Mouse (Mus musculus): Measurements from ENCODE around the gene Celf5. TPM values are rescaled to one million over a fixed set of nuclear protein-coding genes. Genes with fewer than 3 reads are reported as not detected.

The Celf5 gene
- polyA plus RNA-seq, 1 experiment from 2014 or later = 0.15 TPM

DNA sequence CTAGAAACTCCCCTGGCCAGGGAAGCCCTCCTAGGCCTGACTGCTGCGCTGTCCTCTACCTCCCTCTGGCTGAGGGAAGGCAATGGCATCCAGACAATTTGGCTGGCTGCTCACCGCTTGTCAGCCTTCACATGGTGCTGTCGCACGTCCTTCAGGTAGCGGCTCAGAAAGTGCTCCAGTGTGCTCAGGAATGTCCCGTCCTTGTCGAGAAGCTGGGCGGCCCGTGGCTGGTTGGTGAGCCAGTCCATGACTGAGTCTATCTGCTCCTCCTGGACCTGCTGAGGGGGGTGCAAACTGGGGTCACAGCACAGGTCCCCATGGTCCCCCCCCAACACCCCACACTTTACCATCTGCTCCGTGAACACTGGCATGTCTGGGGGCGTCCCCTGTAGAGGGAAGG is 5.6 kb upstream of the Celf5 start:
- Histone ChIP-seq H3K9ac (no peak overlapping the region), H3K36me3 (peaks cover 71% of the 10 kb centered on the region), H3K4me1 (replicated peaks) (no peaks in the 10 kb centered on the region), H3K4me3 (replicated peaks) (no peak overlapping the region), H3K27me3 (no peaks in the 10 kb centered on the region), H3K27ac (no peak overlapping the region), H3K4me2 (no peak overlapping the region), H3K9me3 (replicated peaks) (no peaks in the 10 kb centered on the region)
- WGBS (ENCODE audit: insufficient replicate concordance) = 84% methylated on average over 11 of the region's 11 CpGs
- DNase-seq (no peak), ATAC-seq (ENCODE audit: low read depth) (no peak)

- Histone ChIP-seq H3K9ac (no peak overlapping the region), H3K36me3 (peaks cover 55% of the 10 kb centered on the region), H3K4me1 (replicated peaks) (peaks cover 10% of the 10 kb centered on the region), H3K4me3 (replicated peaks) (no peak overlapping the region), H3K27ac (no peak overlapping the region), H3K9me3 (replicated peaks) (no peaks in the 10 kb centered on the region), H3K4me2 (no peak overlapping the region), H3K27me3 (peaks cover 14% of the 10 kb centered on the region)
- WGBS (ENCODE audit: insufficient replicate concordance) = 80% methylated on average over 10 of the region's 10 CpGs
- DNase-seq (no peak), ATAC-seq (ENCODE audit: low read depth) (no peak)
Observed at GRCm38 (mm10) chr10:81486496-81486895, 4.0 kb upstream of the Celf5 start.

- H3K36me3 ChIP-seq = peaks cover 45% of the 10 kb centered on the region
- DNase-seq (no peak), ATAC-seq (ENCODE audit: low read depth) (no peak; the same call in 1 of the 2 replicates)
- WGBS (ENCODE audit: insufficient replicate concordance) = 51% methylated on average over 7 of the region's 7 CpGs
- no peak overlapping the region for H3K9ac ChIP-seq
- H3K4me1 ChIP-seq (replicated peaks) = peaks cover 10% of the 10 kb centered on the region
- no peak overlapping the region for H3K4me2 ChIP-seq
- no peak overlapping the region for H3K4me3 ChIP-seq (replicated peaks)
- H3K9me3 ChIP-seq (replicated peaks) = no peaks in the 10 kb centered on the region
- H3K27ac ChIP-seq = no peak overlapping the region
- peaks cover 24% of the 10 kb centered on the region for H3K27me3 ChIP-seq
Observed at GRCm38 (mm10) chr10:81485479-81486018, 3.0 kb upstream of the Celf5 start.

DNA sequence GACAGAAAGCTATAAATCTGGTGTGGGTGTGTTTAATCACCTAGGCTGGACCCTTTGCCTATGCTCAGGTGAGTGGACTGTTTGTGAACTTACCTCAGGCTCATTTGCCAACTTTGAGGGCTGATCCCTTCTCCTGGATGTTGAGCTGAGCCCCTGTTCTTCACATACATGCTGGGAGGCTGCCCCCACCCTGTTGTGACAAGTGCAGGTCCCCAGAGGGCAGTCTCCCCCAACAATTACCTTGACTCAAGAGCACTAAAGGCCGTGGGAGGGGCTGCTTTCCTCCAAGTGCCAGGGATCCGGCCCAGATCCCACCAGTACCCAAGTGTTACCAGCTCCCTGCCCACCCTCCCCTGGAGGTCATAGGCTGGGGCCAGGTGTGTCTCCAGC is 2.5 kb upstream of the Celf5 start:
- ATAC-seq (ENCODE audit: low read depth) (no peak), DNase-seq (no peak)
- H3K9me3 ChIP-seq (replicated peaks) = no peaks in the 10 kb centered on the region
- no peak overlapping the region for H3K27ac ChIP-seq
- H3K4me1 ChIP-seq (replicated peaks) = peaks cover 10% of the 10 kb centered on the region
- H3K27me3 ChIP-seq = peaks cover 29% of the 10 kb centered on the region
- no peak overlapping the region for H3K9ac ChIP-seq
- WGBS (ENCODE audit: insufficient replicate concordance) = 14% methylated on average over 2 of the region's 2 CpGs
- no peak overlapping the region for H3K4me2 ChIP-seq
- no peak overlapping the region for H3K4me3 ChIP-seq (replicated peaks)
- peaks cover 40% of the 10 kb centered on the region for H3K36me3 ChIP-seq

- Histone ChIP-seq H3K27me3 (peaks cover 32% of the 10 kb centered on the region), H3K9ac (no peak overlapping the region), H3K9me3 (replicated peaks) (no peaks in the 10 kb centered on the region), H3K27ac (no peak overlapping the region), H3K4me1 (replicated peaks) (peaks cover 10% of the 10 kb centered on the region), H3K36me3 (peaks cover 35% of the 10 kb centered on the region), H3K4me2 (no peak overlapping the region), H3K4me3 (replicated peaks) (no peak overlapping the region)
- DNase-seq (no peak), ATAC-seq (ENCODE audit: low read depth) (no peak)
- 67% methylated on average over 6 of the region's 6 CpGs for WGBS (ENCODE audit: insufficient replicate concordance)
Observed at GRCm38 (mm10) chr10:81484441-81485059, 2.0 kb upstream of the Celf5 start.

DNA sequence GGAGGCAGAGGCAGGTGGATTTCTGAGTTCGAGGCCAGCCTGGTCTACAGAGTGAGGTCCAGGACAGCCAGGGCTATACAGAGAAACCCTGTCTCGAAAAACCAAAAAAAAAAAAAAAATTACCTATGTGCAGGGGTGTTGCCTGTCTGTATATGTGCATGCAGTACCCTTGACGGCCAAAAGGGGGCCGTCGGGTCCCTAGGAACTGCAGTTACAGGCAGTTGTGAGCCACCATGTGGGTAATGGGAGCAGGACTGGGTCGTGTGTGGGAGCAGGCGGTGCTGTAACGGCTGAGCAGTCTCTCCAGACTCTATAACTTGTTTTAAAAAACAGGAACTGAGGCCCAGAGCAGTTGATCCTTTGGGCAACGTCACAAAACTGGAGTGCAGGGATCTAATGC is 1.5 kb upstream of the Celf5 start:
- Histone ChIP-seq H3K4me2 (no peak overlapping the region), H3K27ac (no peak overlapping the region), H3K9me3 (replicated peaks) (no peaks in the 10 kb centered on the region), H3K27me3 (peaks cover 35% of the 10 kb centered on the region), H3K36me3 (peaks cover 30% of the 10 kb centered on the region), H3K4me3 (replicated peaks) (no peak overlapping the region), H3K4me1 (replicated peaks) (peaks cover 10% of the 10 kb centered on the region), H3K9ac (no peak overlapping the region)
- DNase-seq = no peak
- ATAC-seq (ENCODE audit: low read depth) = no peak
- WGBS (ENCODE audit: insufficient replicate concordance) = 12% methylated on average over 9 of the region's 9 CpGs

DNA sequence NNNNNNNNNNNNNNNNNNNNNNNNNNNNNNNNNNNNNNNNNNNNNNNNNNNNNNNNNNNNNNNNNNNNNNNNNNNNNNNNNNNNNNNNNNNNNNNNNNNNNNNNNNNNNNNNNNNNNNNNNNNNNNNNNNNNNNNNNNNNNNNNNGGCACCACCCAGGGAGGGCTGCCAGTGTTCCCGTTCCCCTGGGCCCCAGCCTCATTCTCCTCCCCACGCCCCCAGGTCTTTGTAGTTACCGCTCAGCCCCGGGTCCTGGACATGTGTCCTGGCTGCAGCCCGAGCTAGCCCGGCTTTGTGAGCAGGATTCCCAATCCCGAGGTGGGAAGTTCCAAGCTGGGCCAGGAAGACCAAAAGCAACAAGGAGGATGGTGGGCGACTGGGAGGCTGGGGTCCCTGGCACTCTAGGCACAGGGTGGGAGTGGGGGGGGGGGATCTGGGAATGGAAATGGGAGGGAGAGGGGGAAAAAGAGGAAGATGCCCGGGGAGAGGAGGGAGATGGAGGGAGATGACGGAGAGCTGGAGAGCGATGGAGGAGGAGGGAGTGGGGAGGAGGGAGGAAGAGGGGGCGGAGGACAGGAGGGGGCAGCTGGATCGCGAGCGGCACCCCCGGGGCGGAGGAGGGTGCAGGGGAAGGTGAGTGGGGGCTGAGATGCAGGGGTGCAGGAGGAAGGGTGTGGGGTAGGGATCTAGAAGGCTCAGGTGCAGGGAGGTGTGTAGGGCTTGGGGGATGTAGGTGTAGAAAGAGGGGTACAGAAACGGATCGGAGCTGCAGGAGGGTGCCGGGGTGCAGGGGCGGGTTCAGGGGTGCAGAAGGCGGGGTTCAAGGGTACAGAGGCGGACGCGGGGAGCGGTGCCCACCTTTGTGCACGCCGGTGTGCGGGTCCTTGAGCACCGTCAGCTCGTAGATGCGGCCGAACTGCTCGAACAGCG is 640 bp downstream of the Celf5 start:
- peak overlapping the region; percentile 41; the same call in 1 of the 2 replicates for H3K9ac ChIP-seq
- 8% methylated on average over 35 of the region's 35 CpGs for WGBS (ENCODE audit: insufficient replicate concordance)
- peak overlapping the region; percentile 44 for H3K4me3 ChIP-seq (replicated peaks)
- no peak overlapping the region for H3K27ac ChIP-seq
- H3K36me3 ChIP-seq = peaks cover 9% of the 10 kb centered on the region
- ATAC-seq (ENCODE audit: low read depth) (0 out of 2 replicates have a peak, but pooled peaks have one; percentile 3), DNase-seq (no peak)
- peak overlapping the region; percentile 70 for H3K4me2 ChIP-seq
- H3K27me3 ChIP-seq = peaks cover 57% of the 10 kb centered on the region
- H3K4me1 ChIP-seq (replicated peaks) = peaks cover 15% of the 10 kb centered on the region
- H3K9me3 ChIP-seq (replicated peaks) = no peaks in the 10 kb centered on the region

GRCm38 (mm10) chr10:81474461-81474860 is 8.0 kb downstream of the Celf5 start:
- Histone ChIP-seq H3K4me2 (no peak overlapping the region), H3K27me3 (peaks cover 95% of the 10 kb centered on the region), H3K9ac (no peak overlapping the region), H3K27ac (no peak overlapping the region), H3K4me1 (replicated peaks) (peaks cover 5% of the 10 kb centered on the region), H3K9me3 (replicated peaks) (no peaks in the 10 kb centered on the region), H3K4me3 (replicated peaks) (no peak overlapping the region), H3K36me3 (no peaks in the 10 kb centered on the region)
- WGBS (ENCODE audit: insufficient replicate concordance) = 58% methylated on average over 10 of the region's 10 CpGs
- ATAC-seq (ENCODE audit: low read depth) = no peak
- no peak for DNase-seq

DNA sequence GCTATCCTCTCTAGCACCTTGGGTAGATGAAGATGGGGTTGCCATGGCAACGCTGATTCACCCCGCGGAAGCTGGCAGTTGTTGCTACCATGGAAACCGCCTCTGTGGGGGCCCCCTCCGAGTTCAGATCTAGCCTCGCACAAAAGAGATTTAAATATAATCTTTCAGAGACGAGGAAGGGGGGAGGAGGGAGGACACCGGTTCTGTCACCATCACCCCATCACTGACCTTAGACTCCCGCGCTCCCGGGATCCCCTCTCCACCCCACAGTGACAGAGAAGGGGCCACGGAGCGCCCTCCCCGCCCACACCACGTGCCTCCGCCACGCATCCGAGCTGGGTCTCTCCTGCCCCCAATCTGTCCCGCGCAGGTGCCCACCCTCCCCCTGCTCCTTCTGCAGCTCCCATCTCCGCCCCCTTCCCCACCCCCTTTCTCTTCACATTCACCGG is 9.5 kb downstream of the Celf5 start:
- ATAC-seq (ENCODE audit: low read depth) = no peak
- H3K27me3 ChIP-seq = peaks cover 97% of the 10 kb centered on the region
- H3K9ac ChIP-seq = no peak overlapping the region
- H3K36me3 ChIP-seq = no peaks in the 10 kb centered on the region
- WGBS (ENCODE audit: insufficient replicate concordance) = 5% methylated on average over 21 of the region's 22 CpGs
- H3K27ac ChIP-seq = no peak overlapping the region
- no peak overlapping the region for H3K4me3 ChIP-seq (replicated peaks)
- peaks cover 5% of the 10 kb centered on the region for H3K4me1 ChIP-seq (replicated peaks)
- no peak for DNase-seq
- H3K9me3 ChIP-seq (replicated peaks) = no peaks in the 10 kb centered on the region
- H3K4me2 ChIP-seq = no peak overlapping the region

GRCm38 (mm10) chr10:81472403-81473002 is 10.0 kb downstream of the Celf5 start:
- no peak overlapping the region for H3K4me2 ChIP-seq
- H3K9me3 ChIP-seq (replicated peaks) = no peaks in the 10 kb centered on the region
- H3K9ac ChIP-seq = no peak overlapping the region
- no peak for ATAC-seq (ENCODE audit: low read depth)
- no peak for DNase-seq
- no peaks in the 10 kb centered on the region for H3K36me3 ChIP-seq
- H3K4me1 ChIP-seq (replicated peaks) = peaks cover 2% of the 10 kb centered on the region
- no peak overlapping the region for H3K27ac ChIP-seq
- H3K27me3 ChIP-seq = peaks cover 97% of the 10 kb centered on the region
- 9% methylated on average over 18 of the region's 18 CpGs for WGBS (ENCODE audit: insufficient replicate concordance)
- no peak overlapping the region for H3K4me3 ChIP-seq (replicated peaks)

GRCm38 (mm10) chr10:81470454-81470853 is 12.1 kb downstream of the Celf5 start:
- Histone ChIP-seq H3K9ac (no peak overlapping the region), H3K27ac (no peak overlapping the region), H3K36me3 (no peaks in the 10 kb centered on the region), H3K9me3 (replicated peaks) (no peaks in the 10 kb centered on the region), H3K27me3 (peaks cover 98% of the 10 kb centered on the region), H3K4me1 (replicated peaks) (peaks cover under 1% of the 10 kb centered on the region; the same call in 1 of the 2 replicates), H3K4me2 (no peak overlapping the region), H3K4me3 (replicated peaks) (no peak overlapping the region)
- 26% methylated on average over 18 of the region's 18 CpGs for WGBS (ENCODE audit: insufficient replicate concordance)
- ATAC-seq (ENCODE audit: low read depth) (no peak), DNase-seq (no peak)

Measured in liver, embryonic 13.5 days (tissue).